Mouse (Mus musculus) stomach, postnatal 0 days (tissue): ENCODE measurements around the gene Spag8.

Experiments
- CTCF ChIP-seq: IDR thresholded peaks from 2 replicates; pipeline ENCODE4 v1.5.1; 2016; ENCODE audit warnings: antibody characterized with exemption, low read depth, mild to moderate bottlenecking, moderate library complexity
- EP300 ChIP-seq: optimal IDR thresholded peaks from 2 replicates; pipeline ENCODE3; 2016; ENCODE audit warnings: antibody characterized with exemption

DNA sequence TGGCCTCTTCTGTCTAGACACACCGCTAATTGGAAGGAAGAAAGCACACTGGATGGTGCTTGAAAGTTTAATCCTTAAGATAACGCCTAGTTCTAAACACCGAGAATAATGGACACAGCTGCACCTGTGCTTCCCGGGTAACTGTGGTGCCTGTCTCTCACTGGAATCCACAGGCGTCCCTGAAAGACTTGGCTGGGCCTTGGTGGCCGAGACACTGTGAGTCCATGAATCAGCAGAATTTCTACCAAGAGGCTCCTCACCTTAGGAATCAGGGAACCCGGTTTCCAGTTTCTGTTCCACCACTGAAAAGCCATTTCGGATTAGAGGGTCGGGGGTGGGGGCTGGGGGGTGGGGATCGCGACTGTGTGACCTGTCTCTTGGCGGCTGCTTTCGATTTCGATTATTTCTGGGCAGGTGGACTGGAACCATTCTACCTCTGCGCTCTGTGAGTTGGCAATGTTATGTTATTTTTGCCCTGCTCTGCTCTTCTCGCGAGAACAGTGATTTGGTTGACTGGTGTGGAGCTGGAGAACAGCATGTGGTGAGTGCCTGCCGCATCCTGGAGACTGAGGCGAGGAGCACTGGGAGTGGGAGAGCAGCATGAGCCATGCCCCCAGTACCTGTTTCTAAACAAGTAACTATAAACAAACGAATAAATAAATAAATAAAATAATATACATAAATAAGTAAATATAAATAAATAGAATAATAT is 24.1 kb downstream of the Spag8 start:
- no peak for TF ChIP-seq CTCF
- TF ChIP-seq EP300 = no peak
